Mouse (Mus musculus) yolk sac, embryonic 10.5 days (tissue): ENCODE measurements around the gene Nfatc2.

Source experiments
- DNase-seq: peaks from one replicate; pipeline ENCODE4 v3.0.0-alpha.2; 2017; ENCODE audit warnings: low spot score

The Nfatc2 gene

DNA sequence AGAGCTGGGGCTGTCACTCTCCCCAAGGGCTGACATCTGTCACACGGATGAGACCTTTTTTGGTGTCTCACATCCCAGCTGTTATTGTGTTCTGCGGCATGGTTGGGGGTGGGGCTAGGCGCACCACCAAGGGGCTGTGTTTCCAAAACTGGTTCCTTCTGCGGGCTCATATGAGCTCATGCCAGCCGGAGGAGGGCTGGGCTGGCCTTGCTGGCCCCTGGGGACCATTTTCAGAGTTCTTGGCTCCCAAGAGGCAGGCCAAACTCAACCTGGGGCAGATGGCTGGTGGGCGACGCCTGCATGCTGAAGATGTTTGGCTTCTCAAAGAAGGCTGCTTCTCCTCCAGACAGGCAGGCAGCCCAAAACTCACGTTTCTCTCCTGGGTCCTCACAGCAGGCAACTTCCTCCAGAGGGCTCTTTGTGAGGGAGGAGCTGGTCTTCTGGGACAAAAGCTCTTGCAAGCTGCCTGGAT, 162.4 kb downstream of the Nfatc2 start:
- no peak for DNase-seq

DNA sequence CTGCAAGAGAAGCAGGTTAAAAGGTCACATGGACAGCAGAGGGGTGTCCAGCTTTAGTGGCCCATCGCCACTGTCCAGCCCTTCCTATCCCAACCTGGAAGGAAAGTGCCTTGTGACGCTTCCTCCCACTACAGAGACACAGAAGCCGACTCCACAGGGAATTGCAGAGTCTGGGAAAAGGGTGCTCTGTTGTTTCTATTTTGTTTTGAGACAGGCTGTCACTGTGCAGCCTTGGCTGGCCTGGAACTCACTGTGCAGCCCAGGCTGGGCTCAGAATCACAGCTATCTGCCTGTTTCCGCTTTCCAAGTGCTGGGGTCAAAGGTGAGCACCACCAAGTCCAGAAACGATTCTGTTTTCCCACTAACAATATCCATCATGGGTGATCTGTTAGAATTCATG, 167.3 kb downstream of the Nfatc2 start:
- no peak for DNase-seq

DNA sequence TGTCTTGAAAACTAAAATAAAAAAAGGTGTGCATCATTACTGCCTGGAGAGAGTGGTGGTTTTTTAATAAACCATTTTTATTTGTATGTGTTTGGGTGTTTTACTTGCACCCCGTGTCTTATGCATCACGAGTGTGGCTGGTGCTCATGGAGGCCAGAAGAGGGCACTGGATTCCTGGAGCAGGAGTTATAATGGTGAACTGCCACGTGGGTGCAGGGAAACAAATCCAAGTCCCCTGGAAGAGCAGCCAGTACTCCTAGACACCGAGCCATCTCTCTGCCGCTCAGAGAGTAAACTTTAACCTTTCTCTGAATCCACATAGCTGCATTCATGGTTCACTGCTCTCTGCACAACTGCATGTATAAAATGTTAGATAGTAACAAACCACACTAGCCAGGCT, 168.1 kb downstream of the Nfatc2 start:
- no peak for DNase-seq

DNA sequence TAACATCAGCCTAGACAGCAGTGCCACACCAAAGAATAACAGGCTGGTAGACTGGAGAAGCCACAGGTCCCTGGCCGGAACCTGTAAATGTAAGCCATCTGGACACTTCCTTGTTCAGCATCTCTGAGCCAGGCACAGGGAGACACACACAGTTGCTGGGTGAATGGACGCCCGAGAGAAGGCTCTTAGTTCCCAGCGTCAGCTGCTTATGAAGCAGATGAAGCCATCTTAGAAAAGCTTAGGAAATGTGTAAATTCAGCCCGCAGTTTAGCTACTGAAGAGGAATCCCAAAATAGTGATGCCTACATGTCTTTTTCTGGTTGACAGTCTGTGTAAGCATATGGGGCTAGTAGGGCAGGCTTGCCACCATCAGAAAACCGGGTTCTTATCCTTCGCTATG, 169.1 kb downstream of the Nfatc2 start:
- no peak for DNase-seq

DNA sequence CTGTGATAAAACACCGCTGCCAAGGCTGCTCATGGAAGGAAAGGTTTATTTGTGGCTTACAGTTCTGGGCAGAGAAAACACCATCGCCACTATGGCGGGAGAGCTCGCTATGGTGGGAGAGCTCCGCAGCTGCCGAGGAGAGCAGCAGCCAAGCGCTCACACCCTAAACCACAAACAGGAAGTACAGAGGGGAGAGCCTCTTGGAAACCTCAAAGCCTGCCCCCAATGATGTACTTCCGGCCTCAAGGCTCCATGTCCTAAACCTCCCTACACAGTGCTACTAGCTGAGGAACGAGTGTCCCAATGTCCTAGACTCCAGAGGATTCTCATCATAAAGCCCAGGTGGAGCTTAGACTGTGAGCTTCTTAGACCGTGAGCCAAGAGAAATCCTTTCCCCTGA, 171.9 kb downstream of the Nfatc2 start:
- no peak for DNase-seq

DNA sequence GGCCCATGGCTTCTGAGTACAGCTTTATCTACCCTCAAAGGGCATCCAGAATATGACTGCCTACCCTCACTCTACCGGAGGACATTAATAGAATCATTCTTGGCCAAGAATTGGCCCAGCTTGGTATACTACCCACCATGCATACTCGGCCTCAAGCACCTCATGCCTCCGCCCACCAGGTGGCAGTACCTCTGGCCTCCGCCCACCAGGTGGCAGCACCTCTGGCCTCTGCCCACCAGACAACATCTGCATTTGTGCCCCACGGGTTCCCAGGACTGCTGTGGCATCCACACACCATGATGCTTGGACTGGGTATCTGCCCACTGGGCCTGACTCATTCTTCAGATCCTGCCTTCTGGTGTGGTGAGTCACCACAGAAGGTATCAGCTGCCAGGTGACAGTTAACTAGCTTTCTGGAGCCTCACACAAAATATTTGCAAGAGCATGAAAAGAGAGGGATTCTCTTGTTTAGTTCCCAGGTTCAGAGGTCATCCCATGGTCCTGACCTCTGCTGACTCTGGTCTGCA, 173.0 kb downstream of the Nfatc2 start:
- no peak for DNase-seq
